Mouse (Mus musculus) midbrain, postnatal 0 days (tissue): ENCODE data around the gene Sec24b. TPM values are rescaled to one million over a fixed set of nuclear protein-coding genes. Genes with fewer than 3 reads are reported as not detected.

Experiments
- ATAC-seq: fragments of 200-750 bp; cut with Nextera tagmentation; 2 replicates; pipeline ENCODE4 v1.8.0; 2017; ENCODE audit warnings: moderate number of reproducible peaks, mild to moderate bottlenecking, moderate TSS enrichment, moderate library complexity; ENCODE audit not compliant: low FRiP score
- DNase-seq: peaks from one replicate; pipeline ENCODE4 v3.0.0-alpha.2; 2015; ENCODE audit warnings: low spot score
- H3K27ac ChIP-seq: fragments of 300-500 bp; sonication (generic); 2 replicates; pipeline ENCODE4 v1.5.1; 2014; ENCODE audit warnings: low read depth, mild to moderate bottlenecking, low read length, mixed read lengths
- H3K27me3 ChIP-seq: fragments of 300-500 bp; sonication (generic); 2 replicates; pipeline ENCODE4 v1.6.1; 2014; ENCODE audit warnings: low read length, control low read depth, mixed read lengths; ENCODE audit not compliant: insufficient read depth
- H3K36me3 ChIP-seq: fragments of 300-500 bp; sonication (generic); 2 replicates; pipeline ENCODE4 v1.6.1; 2014; ENCODE audit warnings: low read length, control low read depth, mixed read lengths; ENCODE audit not compliant: insufficient read depth
- H3K4me1 ChIP-seq: fragments of 300-500 bp; sonication (generic); 2 replicates; pipeline ENCODE4 v1.6.1; 2014; ENCODE audit warnings: mild to moderate bottlenecking, control low read depth, antibody characterized with exemption, low read length, mixed read lengths; ENCODE audit not compliant: insufficient read depth
- H3K4me2 ChIP-seq: fragments of 300-500 bp; sonication (generic); 2 replicates; pipeline ENCODE4 v1.6.1; 2014; ENCODE audit warnings: low read depth, mild to moderate bottlenecking, low read length, mixed read lengths; ENCODE audit not compliant: poor library complexity, severe bottlenecking
- H3K4me3 ChIP-seq: fragments of 300-500 bp; sonication (generic); 2 replicates; pipeline ENCODE4 v1.5.1; 2014; ENCODE audit warnings: low read depth, mild to moderate bottlenecking, low read length, moderate library complexity
- H3K9ac ChIP-seq: fragments of 300-500 bp; sonication (generic); replicated peaks from 2 replicates; pipeline ENCODE4 v1.6.1; 2014; ENCODE audit warnings: mild to moderate bottlenecking, low read length, moderate library complexity, mixed read lengths; ENCODE audit not compliant: poor library complexity, severe bottlenecking
- H3K9me3 ChIP-seq: fragments of 300-500 bp; sonication (generic); 2 replicates; pipeline ENCODE4 v1.6.1; 2016; ENCODE audit warnings: low read length, control low read depth
- CTCF ChIP-seq: IDR thresholded peaks from 2 replicates; pipeline ENCODE4 v1.5.1; 2016; ENCODE audit warnings: antibody characterized with exemption, mild to moderate bottlenecking
- WGBS: fragments of 180-500 bp; shearing (Covaris S2); extraction: QIAGEN DNeasy Blood & Tissue Kit; methylation state at CpG from one replicate; pipeline ENCODE4 v1.1.7; 2014; 5-methylcytosine and 5-hydroxymethylcytosine counted together
- polyA plus RNA-seq: library from polyadenylated mRNA; unstranded; fragments of >200 nt; fragmentation: Nextera tagmentation; extraction: Ambion mirVana; gene quantifications from 2 replicates; pipeline ENCODE4 v1.2.1, GENCODE M21; 2015
- total RNA-seq: library from RNA; depleted of rRNA; stranded (reverse); fragments of >200 nt; gene quantifications from 2 replicates; pipeline ENCODE4 v1.2.3, GENCODE M21; 2014

Sec24b gene
- total and polyA plus RNA-seq, 2 experiments from 2014 or later, result 29.1 to 39.7 TPM

GRCm38 (mm10) chr3:129949158-129949773, 112.1 kb downstream of the Sec24b start:
- TF ChIP-seq CTCF, result no peak
- Histone ChIP-seq H3K36me3 (no peaks in the 10 kb centered on the region), H3K4me1 (no peaks in the 10 kb centered on the region), H3K9ac (no peak overlapping the region), H3K4me2 (no peak overlapping the region), H3K27ac (no peak overlapping the region), H3K9me3 (no peaks in the 10 kb centered on the region), H3K27me3 (no peaks in the 10 kb centered on the region), H3K4me3 (no peak overlapping the region)
- DNase-seq, result no peak
- no peak for ATAC-seq
- 82% methylated on average over 5 of the region's 5 CpGs for WGBS

- no peak overlapping the region for H3K4me3 ChIP-seq
- no peak overlapping the region for H3K9ac ChIP-seq
- no peak for DNase-seq
These were observed 113.0 kb downstream of the Sec24b start for GRCm38 (mm10) chr3:129948359-129948758.

GRCm38 (mm10) chr3:129946217-129946914, 115.0 kb downstream of the Sec24b start:
- Histone ChIP-seq H3K4me1 (no peaks in the 10 kb centered on the region), H3K27me3 (no peaks in the 10 kb centered on the region), H3K4me3 (no peak overlapping the region), H3K36me3 (no peaks in the 10 kb centered on the region), H3K9me3 (no peaks in the 10 kb centered on the region), H3K27ac (no peak overlapping the region), H3K9ac (no peak overlapping the region), H3K4me2 (no peak overlapping the region)
- WGBS, result 81% methylated on average over 5 of the region's 5 CpGs
- ATAC-seq, result no peak
- TF ChIP-seq CTCF, result no peak
- no peak for DNase-seq

More at GRCm38 (mm10) chr3:129948359-129948758, 113.0 kb downstream of the Sec24b start:
- no peak overlapping the region for H3K4me2 ChIP-seq
- H3K27ac ChIP-seq, result no peak overlapping the region
- 87% methylated on average over 5 of the region's 5 CpGs for WGBS
- no peaks in the 10 kb centered on the region for H3K36me3 ChIP-seq
- H3K9me3 ChIP-seq, result no peaks in the 10 kb centered on the region
- no peak for ATAC-seq
- TF ChIP-seq CTCF, result no peak
- no peaks in the 10 kb centered on the region for H3K4me1 ChIP-seq
- H3K27me3 ChIP-seq, result no peaks in the 10 kb centered on the region

- H3K9ac ChIP-seq, result no peak overlapping the region
- no peaks in the 10 kb centered on the region for H3K9me3 ChIP-seq
- no peak for TF ChIP-seq CTCF
- no peak overlapping the region for H3K4me3 ChIP-seq
- no peak overlapping the region for H3K27ac ChIP-seq
- DNase-seq, result no peak
- H3K36me3 ChIP-seq, result no peaks in the 10 kb centered on the region
- H3K27me3 ChIP-seq, result no peaks in the 10 kb centered on the region
- no peak for ATAC-seq
- 82% methylated on average over 4 of the region's 4 CpGs for WGBS
- H3K4me2 ChIP-seq, result no peak overlapping the region
- no peaks in the 10 kb centered on the region for H3K4me1 ChIP-seq
These were observed 117.5 kb downstream of the Sec24b start for GRCm38 (mm10) chr3:129943813-129944212.

- H3K27ac ChIP-seq, result no peak overlapping the region
- no peak overlapping the region for H3K9ac ChIP-seq
- H3K36me3 ChIP-seq, result no peaks in the 10 kb centered on the region
- DNase-seq (no peak), ATAC-seq (no peak)
- no peaks in the 10 kb centered on the region for H3K4me1 ChIP-seq
- no peak overlapping the region for H3K4me2 ChIP-seq
- no peaks in the 10 kb centered on the region for H3K9me3 ChIP-seq
- WGBS, result 91% methylated on average over 1 of the region's 1 CpGs
- no peaks in the 10 kb centered on the region for H3K27me3 ChIP-seq
- TF ChIP-seq CTCF, result no peak
- no peak overlapping the region for H3K4me3 ChIP-seq
These were observed 120.1 kb downstream of the Sec24b start for GRCm38 (mm10) chr3:129941291-129941690.

- Histone ChIP-seq H3K27ac (no peak overlapping the region), H3K4me2 (no peak overlapping the region)
- no peak for ATAC-seq
These were observed 120.6 kb downstream of the Sec24b start for GRCm38 (mm10) chr3:129940780-129941179.

More at GRCm38 (mm10) chr3:129940780-129941179, 120.6 kb downstream of the Sec24b start:
- DNase-seq, result no peak
- no peak for TF ChIP-seq CTCF
- no peaks in the 10 kb centered on the region for H3K27me3 ChIP-seq
- no peaks in the 10 kb centered on the region for H3K9me3 ChIP-seq
- no peaks in the 10 kb centered on the region for H3K36me3 ChIP-seq
- H3K9ac ChIP-seq, result no peak overlapping the region
- H3K4me3 ChIP-seq, result no peak overlapping the region
- no peaks in the 10 kb centered on the region for H3K4me1 ChIP-seq
- WGBS, result 93% methylated on average over 2 of the region's 2 CpGs
